Mouse (Mus musculus): ENCODE measurements at regions not wholly inside any gene's neighbourhood (a gene's known extent, or its start where the extent isn't known, plus 50 kb on each side); places are given as distances from the start of the nearest gene placed in this dataset.

GRCm38 (mm10) chr4:45648884-45649577 is 116.8 kb upstream of the Shb start:
- TF ChIP-seq EP300 (IDR thresholded peaks at IDR 0.05; ENCODE audit: low read depth) (no peak), CTCF (IDR thresholded peaks at IDR 0.05; ENCODE audit: low read depth) (no peak)
- Histone ChIP-seq H3K27me3 (ENCODE audit: control insufficient read depth, insufficient read depth, low read length) (no peaks in the 10 kb centered on the region), H3K4me1 (replicated peaks; ENCODE audit: control insufficient read depth in 2 of 2, insufficient read depth in 2 of 2, low read length in 1 of 2) (no peaks in the 10 kb centered on the region), H3K27ac (no peak overlapping the region), H3K9ac (replicated peaks) (no peak overlapping the region), H3K4me2 (ENCODE audit: low read depth) (no peak overlapping the region), H3K36me3 (replicated peaks; ENCODE audit: control insufficient read depth, insufficient read depth, low read depth) (no peaks in the 10 kb centered on the region), H3K9me3 (ENCODE audit: control insufficient read depth, low read length) (no peaks in the 10 kb centered on the region), H3K4me3 (ENCODE audit: insufficient read depth in 1 of 2, low read depth in 2 of 2, low read length in 2 of 2) (no peak overlapping the region)
- ATAC-seq (ENCODE audit: insufficient read depth) (no peak), DNase-seq (ENCODE audit: low read depth in 3 of 3, low spot score in 3 of 3) (no peak)
- WGBS (ENCODE audit: insufficient replicate concordance) = 64% methylated on average over 9 of the region's 9 CpGs

- TF ChIP-seq CTCF (IDR thresholded peaks at IDR 0.05; ENCODE audit: low read depth) = no peak
- no peak for TF ChIP-seq EP300 (IDR thresholded peaks at IDR 0.05; ENCODE audit: low read depth)
- 50% methylated on average over 3 of the region's 3 CpGs for WGBS (ENCODE audit: insufficient replicate concordance)
- no peak overlapping the region for H3K4me3 ChIP-seq (ENCODE audit: insufficient read depth in 1 of 2, low read depth in 2 of 2, low read length in 2 of 2)
- no peak overlapping the region for H3K27ac ChIP-seq
- H3K9me3 ChIP-seq (ENCODE audit: control insufficient read depth, low read length) = no peaks in the 10 kb centered on the region
- DNase-seq (ENCODE audit: low read depth in 3 of 3, low spot score in 3 of 3) = no peak
- no peak overlapping the region for H3K4me2 ChIP-seq (ENCODE audit: low read depth)
- ATAC-seq (ENCODE audit: insufficient read depth) = no peak
- no peak overlapping the region for H3K9ac ChIP-seq (replicated peaks)
- H3K36me3 ChIP-seq (replicated peaks; ENCODE audit: control insufficient read depth, insufficient read depth, low read depth) = no peaks in the 10 kb centered on the region
- no peaks in the 10 kb centered on the region for H3K27me3 ChIP-seq (ENCODE audit: control insufficient read depth, insufficient read depth, low read length)
- H3K4me1 ChIP-seq (replicated peaks; ENCODE audit: control insufficient read depth in 2 of 2, insufficient read depth in 2 of 2, low read length in 1 of 2) = no peaks in the 10 kb centered on the region
These were observed 115.2 kb upstream of the Shb start for GRCm38 (mm10) chr4:45647514-45647913.

GRCm38 (mm10) chr4:45642604-45643003 is 110.3 kb upstream of the Shb start:
- ATAC-seq (ENCODE audit: insufficient read depth) = no peak
- Histone ChIP-seq H3K4me2 (ENCODE audit: low read depth) (no peak overlapping the region), H3K9ac (replicated peaks) (no peak overlapping the region), H3K4me3 (ENCODE audit: insufficient read depth in 1 of 2, low read depth in 2 of 2, low read length in 2 of 2) (no peak overlapping the region), H3K9me3 (ENCODE audit: control insufficient read depth, low read length) (no peaks in the 10 kb centered on the region), H3K36me3 (replicated peaks; ENCODE audit: control insufficient read depth, insufficient read depth, low read depth) (no peaks in the 10 kb centered on the region), H3K27ac (no peak overlapping the region), H3K4me1 (replicated peaks; ENCODE audit: control insufficient read depth in 2 of 2, insufficient read depth in 2 of 2, low read length in 1 of 2) (no peaks in the 10 kb centered on the region), H3K27me3 (ENCODE audit: control insufficient read depth, insufficient read depth, low read length) (no peaks in the 10 kb centered on the region)
- TF ChIP-seq EP300 (IDR thresholded peaks at IDR 0.05; ENCODE audit: low read depth) = no peak
- TF ChIP-seq CTCF (IDR thresholded peaks at IDR 0.05; ENCODE audit: low read depth) = no peak
- 71% methylated on average over 10 of the region's 10 CpGs for WGBS (ENCODE audit: insufficient replicate concordance)
- DNase-seq (ENCODE audit: low read depth in 3 of 3, low spot score in 3 of 3) = no peak

- H3K36me3 ChIP-seq (replicated peaks; ENCODE audit: control insufficient read depth, insufficient read depth, low read depth) = no peaks in the 10 kb centered on the region
- H3K9ac ChIP-seq (replicated peaks) = no peak overlapping the region
- no peak for TF ChIP-seq EP300 (IDR thresholded peaks at IDR 0.05; ENCODE audit: low read depth)
- TF ChIP-seq CTCF (IDR thresholded peaks at IDR 0.05; ENCODE audit: low read depth) = no peak
- H3K27ac ChIP-seq = no peak overlapping the region
- no peak for ATAC-seq (ENCODE audit: insufficient read depth)
- H3K27me3 ChIP-seq (ENCODE audit: control insufficient read depth, insufficient read depth, low read length) = no peaks in the 10 kb centered on the region
- H3K4me2 ChIP-seq (ENCODE audit: low read depth) = no peak overlapping the region
- H3K4me1 ChIP-seq (replicated peaks; ENCODE audit: control insufficient read depth in 2 of 2, insufficient read depth in 2 of 2, low read length in 1 of 2) = no peaks in the 10 kb centered on the region
- WGBS (ENCODE audit: insufficient replicate concordance) = 34% methylated on average over 5 of the region's 5 CpGs
- no peak for DNase-seq (ENCODE audit: low read depth in 3 of 3, low spot score in 3 of 3)
- H3K4me3 ChIP-seq (ENCODE audit: insufficient read depth in 1 of 2, low read depth in 2 of 2, low read length in 2 of 2) = no peak overlapping the region
- no peaks in the 10 kb centered on the region for H3K9me3 ChIP-seq (ENCODE audit: control insufficient read depth, low read length)
These were observed 109.0 kb upstream of the Shb start for GRCm38 (mm10) chr4:45641272-45641671.

GRCm38 (mm10) chr4:45640713-45641112 is 108.4 kb upstream of the Shb start:
- Histone ChIP-seq H3K36me3 (replicated peaks; ENCODE audit: control insufficient read depth, insufficient read depth, low read depth) (no peaks in the 10 kb centered on the region), H3K4me1 (replicated peaks; ENCODE audit: control insufficient read depth in 2 of 2, insufficient read depth in 2 of 2, low read length in 1 of 2) (no peaks in the 10 kb centered on the region), H3K27me3 (ENCODE audit: control insufficient read depth, insufficient read depth, low read length) (no peaks in the 10 kb centered on the region), H3K4me2 (ENCODE audit: low read depth) (no peak overlapping the region), H3K27ac (no peak overlapping the region), H3K9me3 (ENCODE audit: control insufficient read depth, low read length) (no peaks in the 10 kb centered on the region), H3K9ac (replicated peaks) (no peak overlapping the region), H3K4me3 (ENCODE audit: insufficient read depth in 1 of 2, low read depth in 2 of 2, low read length in 2 of 2) (no peak overlapping the region)
- ATAC-seq (ENCODE audit: insufficient read depth) = no peak
- 29% methylated on average over 11 of the region's 11 CpGs for WGBS (ENCODE audit: insufficient replicate concordance)
- no peak for DNase-seq (ENCODE audit: low read depth in 3 of 3, low spot score in 3 of 3)
- TF ChIP-seq EP300 (IDR thresholded peaks at IDR 0.05; ENCODE audit: low read depth) = no peak
- no peak for TF ChIP-seq CTCF (IDR thresholded peaks at IDR 0.05; ENCODE audit: low read depth)

Measured in liver, embryonic 14.5 days (tissue).